25 mouse cellular contexts compared by ENCODE assay signal in the genomic region with DNA sequence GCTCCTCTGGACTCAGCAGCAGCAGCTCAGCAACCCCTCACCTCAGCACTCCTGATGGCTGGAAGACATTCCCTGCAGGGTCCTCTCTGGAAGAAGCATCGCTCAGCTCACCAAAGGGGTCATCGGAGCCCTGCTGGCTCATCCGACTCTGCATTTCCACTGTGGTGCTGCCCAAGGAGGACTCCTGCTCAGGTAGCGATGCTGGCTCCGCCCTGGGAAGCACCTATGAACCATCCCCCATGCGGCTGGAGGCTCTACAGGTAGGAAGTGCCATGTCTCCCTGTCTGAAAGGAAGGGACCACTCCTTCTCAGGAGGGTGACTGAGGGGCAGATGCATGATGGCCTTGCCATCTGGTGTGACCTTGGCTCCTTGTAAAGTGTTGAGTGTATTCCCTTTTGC. TPM values are rescaled to one million over a fixed set of nuclear protein-coding genes. Genes with fewer than 3 reads are reported as not detected.
A peak's percentile ranks its signal among the peaks of the same experiment; 100 is the strongest.
DNase-seq lines count a peak whose midpoint lies in the region; ATAC-seq and TF ChIP-seq lines count a peak whose summit lies in the region.
"Had no signal": no experiment of that assay in that cellular context is flagged by ENCODE, and none has a peak within 500 bp of the region (broad histone marks: within the 10 kb centered on the region; RNA-seq: fewer than 3 reads in every experiment).

No protein-coding gene starts in this region.

- DNase-seq in heart, adult 11 months, result peak; percentile 81
- DNase-seq in heart, adult 2 months, result no peak
- peak; percentile 73 for DNase-seq in heart, embryonic 10.5 days (ENCODE audit: low spot score)
- no peak for DNase-seq in heart, adult 8-10 months (ENCODE audit: low spot score)
- DNase-seq in midbrain, embryonic 11.5 days (ENCODE audit: low spot score, missing footprints), result peak; percentile 49
- no peak for DNase-seq in midbrain, embryonic 10.5 days (ENCODE audit: low spot score)
- DNase-seq: adrenal gland, adult 2 months; adrenal gland, adult 8-10 months; adrenal gland, postnatal 10 days; adrenal gland, postnatal 14 days; adrenal gland, postnatal 25 days; adrenal gland, postnatal 36 days; B cell, adult 2 months; cerebellum, adult 11 months; cerebellum, adult 11-12 months; cerebellum, adult 18-20 months had no signal

- H3K9me3 ChIP-seq in heart, embryonic 10.5 days, result no peaks in the 10 kb centered on the region
- no peaks in the 10 kb centered on the region for H3K9me3 ChIP-seq in midbrain, embryonic 11.5 days (ENCODE audit: control insufficient read depth, low read length)
- no peaks in the 10 kb centered on the region for H3K9me3 ChIP-seq in midbrain, embryonic 10.5 days (replicated peaks)
- H3K9me3 ChIP-seq: G1E had no signal

- no peak overlapping the region for H3K9ac ChIP-seq in heart, adult 2 months (ENCODE audit: low read depth, low read length)
- H3K9ac ChIP-seq in midbrain, embryonic 11.5 days (ENCODE audit: low read length), result no peak overlapping the region

- H3K27me3 ChIP-seq in heart, adult 2 months (ENCODE audit: control insufficient read depth, insufficient read depth, low read length), result no peaks in the 10 kb centered on the region
- no peaks in the 10 kb centered on the region for H3K27me3 ChIP-seq in heart, embryonic 10.5 days (ENCODE audit: insufficient read depth, poor library complexity, severe bottlenecking)
- no peaks in the 10 kb centered on the region for H3K27me3 ChIP-seq in midbrain, embryonic 11.5 days (ENCODE audit: control insufficient read depth, insufficient read depth, low read length)
- H3K27me3 ChIP-seq in midbrain, embryonic 10.5 days (ENCODE audit: low read depth, poor library complexity, severe bottlenecking), result no peaks in the 10 kb centered on the region
- H3K27me3 ChIP-seq: CH12.LX, Patski had no signal

- no peak for ATAC-seq in midbrain, embryonic 11.5 days (ENCODE audit: low FRiP score)
- ATAC-seq: activated CD4-positive, CD25-positive, alpha-beta regulatory T cell, adult 4 months; CD4-positive, CD25-positive, alpha-beta regulatory T cell, adult 4 months; Patski had no signal

- no peaks in the 10 kb centered on the region for H3K4me1 ChIP-seq in heart, adult 2 months (ENCODE audit: control insufficient read depth, insufficient read depth, low read length)
- no peaks in the 10 kb centered on the region for H3K4me1 ChIP-seq in heart, embryonic 10.5 days
- no peaks in the 10 kb centered on the region for H3K4me1 ChIP-seq in midbrain, embryonic 11.5 days (ENCODE audit: control insufficient read depth, insufficient read depth, low read length)
- no peaks in the 10 kb centered on the region for H3K4me1 ChIP-seq in midbrain, embryonic 10.5 days

- intact Hi-C loops in heart, adult 2 months (cut with DNase I), result no loop called here

- no peak overlapping the region for H3K4me2 ChIP-seq in midbrain, embryonic 11.5 days

- H3K4me3 ChIP-seq in heart, adult 2 months, result no peak overlapping the region
- no peak overlapping the region for H3K4me3 ChIP-seq in heart, embryonic 10.5 days
- no peak overlapping the region for H3K4me3 ChIP-seq in midbrain, embryonic 11.5 days (ENCODE audit: low read depth, low read length)
- no peak overlapping the region for H3K4me3 ChIP-seq in midbrain, embryonic 10.5 days

- TF ChIP-seq POLR2A in heart, adult 2 months (IDR thresholded peaks at IDR 0.05; ENCODE audit: insufficient read depth, low read depth, low read length), result no peak

- no peak overlapping the region for H3K27ac ChIP-seq in heart, adult 2 months
- H3K27ac ChIP-seq in heart, embryonic 10.5 days, result no peak overlapping the region
- H3K27ac ChIP-seq in midbrain, embryonic 11.5 days (ENCODE audit: low read depth, low read length), result no peak overlapping the region
- H3K27ac ChIP-seq in midbrain, embryonic 10.5 days (replicated peaks), result no peak overlapping the region

- no peak for TF ChIP-seq EP300 in heart, adult 2 months (IDR thresholded peaks at IDR 0.05; ENCODE audit: insufficient read depth, low read depth, low read length)

- no peak for TF ChIP-seq CTCF in heart, adult 2 months (IDR thresholded peaks at IDR 0.05)

- no peaks in the 10 kb centered on the region for H3K79me2 ChIP-seq in heart, adult 2 months (replicated peaks; ENCODE audit: control insufficient read depth, insufficient read depth, low read length)

- H3K36me3 ChIP-seq in heart, adult 2 months (ENCODE audit: control insufficient read depth, insufficient read depth, low read length), result no peaks in the 10 kb centered on the region
- peaks cover 97% of the 10 kb centered on the region for H3K36me3 ChIP-seq in heart, embryonic 10.5 days
- H3K36me3 ChIP-seq in midbrain, embryonic 11.5 days (ENCODE audit: control insufficient read depth, insufficient read depth, low read length), result peaks cover 32% of the 10 kb centered on the region
- peaks cover 100% of the 10 kb centered on the region for H3K36me3 ChIP-seq in midbrain, embryonic 10.5 days

- 99% methylated on average over 6 of the region's 6 CpGs for WGBS in heart, adult 2 months
- 86% methylated on average over 6 of the region's 6 CpGs for WGBS in heart, embryonic 10.5 days
- 97% methylated on average over 6 of the region's 6 CpGs for WGBS in midbrain, embryonic 11.5 days
- WGBS in midbrain, embryonic 10.5 days, result 92% methylated on average over 6 of the region's 6 CpGs

RNA-seq across cellular contexts. Expression of gene Heatr6, which starts 18.8 kb away (rescaled TPM):
- 1 to 10 TPM; 6.3 TPM for total RNA-seq in heart, adult 2 months (2021)
- polyA plus RNA-seq in heart, adult 2 months (2012; rRNA removed), result 5.4 and 8.4 TPM in 2 replicates
- 16.1 and 19.9 TPM in 2 replicates for polyA plus RNA-seq in heart, embryonic 10.5 days (2016; fragmentation: Nextera tagmentation; extraction: Ambion mirVana)
- total RNA-seq in heart, adult 8-10 months (2022), result 1 to 10 TPM; 5.7 to 7.9 (median 6.6) TPM
- polyA plus RNA-seq in midbrain, embryonic 11.5 days (2014; fragmentation: Nextera tagmentation; extraction: Ambion mirVana), result 30.1 and 31.9 TPM in 2 replicates
- 31.0 and 35.1 TPM in 2 replicates for polyA plus RNA-seq in midbrain, embryonic 10.5 days (2016; fragmentation: Nextera tagmentation; extraction: Ambion mirVana)

RNA-seq across cellular contexts. Expression of gene Wfdc21, which starts 25.6 kb away (rescaled TPM):
- not detected for total RNA-seq in heart, adult 2 months (2021)
- polyA plus RNA-seq in heart, adult 2 months (2012; rRNA removed), result 1.3 and 2.8 TPM in 2 replicates
- not detected in 2 replicates for polyA plus RNA-seq in heart, embryonic 10.5 days (2016; fragmentation: Nextera tagmentation; extraction: Ambion mirVana)
- 1 to 10 TPM in 1 of 4 experiments, not detected in 3; 1.5 TPM for total RNA-seq in heart, adult 8-10 months (2022)
- not detected in 2 replicates for polyA plus RNA-seq in midbrain, embryonic 11.5 days (2014; fragmentation: Nextera tagmentation; extraction: Ambion mirVana)
- polyA plus RNA-seq in midbrain, embryonic 10.5 days (2016; fragmentation: Nextera tagmentation; extraction: Ambion mirVana), result not detected in 2 replicates
- total RNA-seq: adrenal gland, postnatal 25 days; ES-E14; G1E; MEL had no signal
- polyA plus RNA-seq: activated CD4-positive, CD25-positive, alpha-beta regulatory T cell, adult 4 months; brain, embryonic 14.5 days; C2C12; CD4-positive, CD25-positive, alpha-beta regulatory T cell, adult 4 months; G1E; Patski had no signal

Comparison
In these comparisons a context has a peak if more than half of its experiments do, and no peak if none do; other contexts are left out.
1. DNase-seq: peak in heart, adult 11 months (single experiment), heart, embryonic 10.5 days (single experiment) and midbrain, embryonic 11.5 days (single experiment); none in heart, adult 2 months (0 of 2), heart, adult 8-10 months (single experiment) and midbrain, embryonic 10.5 days (single experiment).